Mouse (Mus musculus) forebrain, embryonic 15.5 days (tissue): ENCODE data around the gene Commd6. TPM values are rescaled to one million over a fixed set of nuclear protein-coding genes. Genes with fewer than 3 reads are reported as not detected.
"Not testable (repeated sequence)": the region's sequence is repeated elsewhere in the genome, so short reads cannot be mapped to it uniquely, and the experiment has no call there.

Source experiments
- ATAC-seq: fragments of 200-750 bp; cut with Nextera tagmentation; replicated peaks from 2 replicates; pipeline ENCODE4 v1.8.0; 2017; ENCODE audit warnings: mild to moderate bottlenecking, moderate TSS enrichment, moderate library complexity
- H3K27ac ChIP-seq: fragments of 300-500 bp; sonication (generic); replicated peaks from 2 replicates; pipeline ENCODE4 v1.5.1; 2015; ENCODE audit warnings: mild to moderate bottlenecking, inconsistent platforms
- H3K27me3 ChIP-seq: fragments of 300-500 bp; sonication (generic); 2 replicates; pipeline ENCODE4 v1.6.1; 2015; ENCODE audit warnings: inconsistent platforms
- H3K36me3 ChIP-seq: fragments of 300-500 bp; sonication (generic); 2 replicates; pipeline ENCODE4 v1.6.1; 2015; ENCODE audit warnings: mild to moderate bottlenecking, inconsistent platforms
- H3K4me1 ChIP-seq: fragments of 300-500 bp; sonication (generic); 2 replicates; pipeline ENCODE4 v1.6.1; 2015; ENCODE audit warnings: inconsistent platforms
- H3K4me2 ChIP-seq: fragments of 300-500 bp; sonication (generic); replicated peaks from 2 replicates; pipeline ENCODE4 v1.6.1; 2015; ENCODE audit warnings: mild to moderate bottlenecking, inconsistent platforms
- H3K4me3 ChIP-seq: fragments of 300-500 bp; sonication (generic); 2 replicates; pipeline ENCODE4 v1.5.1; 2015; ENCODE audit warnings: mild to moderate bottlenecking, inconsistent platforms
- H3K9ac ChIP-seq: fragments of 300-500 bp; sonication (generic); replicated peaks from 2 replicates; pipeline ENCODE4 v1.6.1; 2015; ENCODE audit warnings: mild to moderate bottlenecking, inconsistent platforms
- H3K9me3 ChIP-seq: fragments of 300-500 bp; sonication (generic); 2 replicates; pipeline ENCODE4 v1.6.1; 2016; ENCODE audit warnings: inconsistent platforms
- WGBS: fragments of 180-500 bp; shearing (Covaris S2); methylation state at CpG from one replicate; pipeline ENCODE4 v1.1.7; 2015; ENCODE audit warnings: mixed read lengths; 5-methylcytosine and 5-hydroxymethylcytosine counted together
- polyA plus RNA-seq: library from polyadenylated mRNA; unstranded; fragments of >200 nt; fragmentation: Nextera tagmentation; extraction: Ambion mirVana; gene quantifications from 2 replicates; pipeline ENCODE4 v1.2.1, GENCODE M21; 2015

Commd6 gene
- polyA plus RNA-seq, 1 experiment from 2014 or later = 101 TPM

DNA sequence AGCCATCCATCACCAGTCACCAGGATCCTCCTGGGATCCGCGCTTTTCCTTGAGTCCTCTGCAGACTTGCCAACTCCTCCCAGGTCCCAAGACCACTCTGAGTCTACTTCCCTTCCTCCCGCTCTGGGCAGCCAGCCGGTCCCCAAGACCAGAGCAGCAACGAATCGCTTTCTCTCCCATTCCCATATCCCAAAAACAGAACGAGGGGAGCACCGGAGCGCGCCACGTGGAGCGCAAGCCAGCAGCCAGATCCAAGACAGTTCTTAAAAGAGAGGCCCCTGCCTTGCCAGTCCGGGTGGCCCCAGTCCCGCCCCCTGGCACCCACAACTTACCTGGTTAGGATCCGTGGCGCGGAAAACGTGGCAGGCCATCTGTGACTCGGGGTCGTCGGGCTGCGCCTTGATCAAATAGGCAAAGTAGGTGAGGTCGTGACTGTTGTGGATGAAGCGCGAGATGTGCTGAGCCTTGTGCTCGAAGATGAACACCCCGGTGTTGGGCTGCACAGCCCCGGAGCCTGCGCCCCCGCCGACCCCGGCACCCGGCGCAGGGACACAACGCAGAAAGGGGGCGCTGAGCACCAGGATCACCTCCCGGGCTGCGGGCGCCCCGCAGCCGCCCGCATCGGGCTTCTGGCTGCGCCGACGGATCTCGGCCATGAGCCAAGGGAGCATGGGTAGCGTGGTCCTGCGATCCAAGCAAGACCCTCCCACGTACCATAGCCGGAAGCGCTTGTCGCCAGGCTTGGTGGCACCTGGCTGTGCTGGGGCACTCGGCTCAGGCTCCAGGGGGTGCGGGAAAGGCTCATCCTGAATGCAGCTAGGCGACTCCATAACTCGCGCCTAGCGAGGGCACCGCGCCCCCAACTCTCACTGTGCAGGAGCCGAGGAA is 32.6 kb downstream of the Commd6 start:
- H3K27ac ChIP-seq = peak overlapping the region; percentile 54
- under 1% methylated on average over 62 of the region's 62 CpGs for WGBS
- peak; percentile 66 for ATAC-seq

DNA sequence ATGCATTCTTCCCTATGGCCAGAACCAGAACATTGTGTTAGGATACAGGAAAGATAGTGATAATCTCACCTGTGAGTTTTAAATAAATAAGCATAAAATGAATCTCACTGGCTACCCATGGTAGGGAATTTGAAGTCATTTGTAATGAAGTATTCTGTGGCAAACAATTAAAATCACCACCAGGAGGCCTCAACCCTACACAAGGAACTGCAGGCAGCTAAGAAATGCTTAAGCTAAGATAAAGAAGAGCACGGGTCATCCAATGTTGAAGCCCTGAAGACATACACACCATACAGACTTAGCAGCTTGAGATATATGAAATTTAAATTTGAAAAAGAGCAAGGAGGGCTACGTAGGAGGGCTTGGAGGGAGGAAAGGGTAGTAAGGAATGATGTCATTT is 34.6 kb downstream of the Commd6 start:
- no peak for ATAC-seq
- 55% methylated on average over 2 of the region's 2 CpGs for WGBS
- Histone ChIP-seq H3K4me3 (no peak overlapping the region), H3K36me3 (no peaks in the 10 kb centered on the region), H3K4me2 (no peak overlapping the region), H3K9ac (no peak overlapping the region), H3K27ac (no peak overlapping the region), H3K27me3 (no peaks in the 10 kb centered on the region), H3K9me3 (no peaks in the 10 kb centered on the region), H3K4me1 (peaks cover 6% of the 10 kb centered on the region)

More for the DNA sequence above, 32.6 kb downstream of the Commd6 start:
- H3K4me1 ChIP-seq = peaks cover 6% of the 10 kb centered on the region
- no peaks in the 10 kb centered on the region for H3K9me3 ChIP-seq
- no peaks in the 10 kb centered on the region for H3K36me3 ChIP-seq
- H3K4me3 ChIP-seq = peak overlapping the region; percentile 67
- H3K9ac ChIP-seq = peak overlapping the region; percentile 65
- no peaks in the 10 kb centered on the region for H3K27me3 ChIP-seq
- peak overlapping the region; percentile 97 for H3K4me2 ChIP-seq

DNA sequence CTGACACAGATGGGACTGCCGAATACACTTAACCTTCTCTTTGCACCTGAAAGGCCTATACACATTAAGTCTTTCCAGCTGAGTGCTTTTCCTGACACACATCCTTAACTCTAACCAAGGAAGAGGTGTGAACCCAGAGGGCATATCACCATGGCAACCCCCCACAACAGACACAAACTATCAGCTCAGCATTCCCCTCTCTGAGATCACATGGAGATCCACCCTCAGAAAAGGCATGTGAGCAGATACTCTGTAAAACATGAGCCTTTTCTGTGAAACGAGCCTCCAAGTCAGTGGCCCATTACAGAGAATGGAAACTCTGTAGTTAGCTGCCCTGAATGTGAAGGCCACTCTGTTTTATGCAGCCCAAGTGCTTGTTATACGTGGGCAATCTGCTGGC is 37.6 kb downstream of the Commd6 start:
- H3K27ac ChIP-seq = no peak overlapping the region
- no peak overlapping the region for H3K9ac ChIP-seq
- no peak overlapping the region for H3K4me2 ChIP-seq
- no peaks in the 10 kb centered on the region for H3K36me3 ChIP-seq
- no peaks in the 10 kb centered on the region for H3K9me3 ChIP-seq
- no peak for ATAC-seq
- no peak overlapping the region for H3K4me3 ChIP-seq
- H3K4me1 ChIP-seq = peaks cover 6% of the 10 kb centered on the region
- H3K27me3 ChIP-seq = no peaks in the 10 kb centered on the region
- WGBS = 46% methylated on average over 3 of the region's 3 CpGs

DNA sequence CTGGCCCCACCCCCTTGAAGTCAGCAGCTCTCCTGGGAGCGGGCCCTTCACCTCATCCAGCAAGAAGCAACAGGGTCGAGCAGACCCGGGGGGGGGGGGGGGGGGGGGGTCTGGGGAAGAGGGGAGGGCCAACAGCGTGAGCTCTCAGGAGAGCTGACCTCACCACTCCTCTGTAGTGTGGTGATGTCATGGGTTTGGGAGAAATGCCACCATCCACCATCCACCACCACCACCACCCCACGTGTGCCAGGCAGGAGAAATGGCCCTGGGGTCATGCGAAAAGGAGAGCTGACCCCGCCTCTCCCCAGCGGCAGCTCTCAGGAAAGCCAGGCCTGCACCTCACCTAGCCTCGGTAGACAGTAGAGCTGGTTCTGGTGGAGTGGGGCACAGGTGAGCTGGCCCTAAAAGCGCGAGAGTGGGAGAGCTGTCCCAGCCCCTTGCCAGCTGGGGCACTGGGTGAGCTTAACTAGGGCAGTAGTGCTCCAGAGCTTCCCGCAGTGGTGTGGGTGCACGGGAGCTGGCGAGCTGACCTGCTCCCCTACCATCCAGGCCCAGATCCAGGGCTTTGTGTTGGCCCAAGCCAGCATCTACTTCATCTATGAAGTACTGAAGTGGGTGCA is 43.3 kb downstream of the Commd6 start:
- Histone ChIP-seq H3K36me3 (no peaks in the 10 kb centered on the region), H3K27me3 (no peaks in the 10 kb centered on the region), H3K4me2 (no peak overlapping the region), H3K9ac (no peak overlapping the region), H3K27ac (no peak overlapping the region), H3K9me3 (no peaks in the 10 kb centered on the region), H3K4me1 (no peaks in the 10 kb centered on the region), H3K4me3 (no peak overlapping the region)
- no peak; the same call in 1 of the 2 replicates for ATAC-seq
- WGBS = 93% methylated on average over 12 of the region's 14 CpGs

DNA sequence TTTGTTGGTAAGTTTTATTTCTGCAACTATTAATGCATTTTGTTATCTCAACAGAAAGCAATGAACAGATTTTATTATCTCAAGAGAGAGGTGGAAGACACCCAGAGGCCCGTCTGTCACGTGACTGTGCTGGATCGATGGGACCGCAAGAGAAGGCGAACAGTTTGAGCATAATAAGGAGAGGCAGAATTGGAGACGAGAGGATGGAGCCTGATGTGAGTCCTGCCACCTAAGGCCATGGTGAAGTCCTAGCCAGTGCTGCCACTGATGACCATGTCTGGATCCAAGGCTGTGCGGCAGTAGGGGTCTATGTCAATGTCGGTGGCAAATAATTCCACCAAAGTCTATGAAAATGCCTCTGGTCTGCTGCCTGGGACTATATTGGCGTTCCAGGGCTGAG is 43.8 kb downstream of the Commd6 start:
- H3K27ac ChIP-seq = no peak overlapping the region
- H3K4me1 ChIP-seq = no peaks in the 10 kb centered on the region
- 95% methylated on average over 9 of the region's 9 CpGs for WGBS
- no peak overlapping the region for H3K9ac ChIP-seq
- no peaks in the 10 kb centered on the region for H3K27me3 ChIP-seq
- ATAC-seq = no peak
- no peaks in the 10 kb centered on the region for H3K9me3 ChIP-seq
- H3K4me2 ChIP-seq = no peak overlapping the region
- H3K4me3 ChIP-seq = no peak overlapping the region
- H3K36me3 ChIP-seq = no peaks in the 10 kb centered on the region

DNA sequence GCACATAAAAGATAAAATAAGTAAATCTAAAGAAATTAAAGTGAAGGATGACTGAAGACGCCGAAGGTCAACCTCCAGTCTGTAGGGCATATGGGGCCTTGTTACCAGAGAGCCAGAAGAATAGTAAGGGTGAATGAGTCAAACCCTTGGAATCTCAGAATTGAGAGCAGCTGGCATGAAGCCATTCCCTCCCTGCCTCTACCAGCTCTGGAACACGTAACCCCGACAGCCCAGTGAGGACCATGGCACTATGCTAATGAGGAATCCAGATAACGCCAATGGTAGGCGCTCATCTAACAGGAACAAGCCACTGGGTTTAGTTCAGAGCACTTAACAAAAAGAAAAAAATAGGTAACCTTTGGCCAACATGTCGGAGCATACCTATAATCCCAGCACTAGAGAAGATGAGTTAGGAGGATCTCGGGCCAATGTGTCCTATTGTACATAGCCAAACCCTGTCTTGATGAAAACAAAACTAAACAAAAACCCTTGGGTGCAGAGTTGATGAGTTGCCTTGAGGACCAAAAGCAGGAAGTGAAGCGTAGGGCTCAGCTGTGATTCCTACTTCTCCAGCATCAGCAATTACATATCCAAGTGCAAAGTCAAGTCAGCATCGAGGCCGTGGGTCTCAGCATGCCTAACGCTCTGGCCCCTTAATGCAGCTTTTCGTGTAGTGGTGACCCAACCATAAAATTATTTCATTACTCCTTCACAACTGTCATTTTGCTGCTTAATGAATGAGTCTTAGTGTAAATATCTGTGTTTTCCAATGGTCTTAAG is 45.0 kb downstream of the Commd6 start:
- ATAC-seq = no peak
- Histone ChIP-seq H3K27ac (no peak overlapping the region), H3K36me3 (no peaks in the 10 kb centered on the region), H3K4me1 (no peaks in the 10 kb centered on the region), H3K4me2 (no peak overlapping the region), H3K9ac (no peak overlapping the region), H3K27me3 (no peaks in the 10 kb centered on the region), H3K9me3 (no peaks in the 10 kb centered on the region), H3K4me3 (no peak overlapping the region)
- WGBS = 91% methylated on average over 13 of the region's 13 CpGs

DNA sequence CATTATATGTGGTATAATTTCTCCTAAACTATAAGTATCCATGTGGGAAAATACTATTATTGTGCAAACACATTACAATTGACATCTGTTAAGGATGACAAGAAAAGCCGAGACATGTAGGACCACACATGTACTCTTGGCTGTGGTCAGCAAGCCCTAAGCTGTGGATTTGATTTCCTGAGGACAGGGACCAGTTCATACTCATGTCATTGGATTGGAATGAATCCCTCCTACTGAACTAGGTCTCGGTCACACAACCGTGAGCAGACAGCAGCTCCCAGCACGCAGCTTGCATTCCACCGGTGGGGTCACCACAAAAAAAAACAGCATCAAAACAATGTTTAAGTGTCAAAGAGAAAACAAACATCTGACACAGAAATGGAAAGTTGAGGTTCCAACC is 46.5 kb downstream of the Commd6 start:
- Histone ChIP-seq H3K27ac (no peak overlapping the region), H3K4me1 (no peaks in the 10 kb centered on the region), H3K27me3 (no peaks in the 10 kb centered on the region), H3K36me3 (no peaks in the 10 kb centered on the region), H3K4me3 (no peak overlapping the region), H3K9ac (no peak overlapping the region), H3K9me3 (peaks cover 2% of the 10 kb centered on the region; the same call in 1 of the 2 replicates), H3K4me2 (no peak overlapping the region)
- WGBS = 87% methylated on average over 5 of the region's 5 CpGs
- ATAC-seq = no peak

DNA sequence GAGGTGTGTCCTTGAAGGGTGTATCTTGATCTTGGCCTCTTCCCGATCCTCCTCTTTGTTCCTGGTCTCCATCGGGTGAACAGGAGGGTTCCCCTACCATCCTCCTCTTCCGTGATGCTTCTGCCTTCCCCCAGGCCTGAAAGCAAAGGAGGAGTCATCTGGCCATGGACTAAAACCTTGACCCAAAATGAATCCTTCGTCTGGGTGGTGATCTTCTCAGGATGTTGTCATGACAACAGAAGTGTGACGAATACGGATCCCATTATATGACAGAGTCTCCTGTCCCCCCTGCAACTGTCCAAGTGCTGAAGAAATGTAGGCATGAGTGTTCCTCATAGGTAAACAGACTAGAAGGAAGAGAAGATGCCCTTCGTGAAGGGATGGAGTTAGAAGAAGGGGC is 47.1 kb downstream of the Commd6 start:
- Histone ChIP-seq H3K4me1 (no peaks in the 10 kb centered on the region), H3K27ac (no peak overlapping the region), H3K27me3 (no peaks in the 10 kb centered on the region), H3K4me2 (no peak overlapping the region), H3K36me3 (no peaks in the 10 kb centered on the region), H3K4me3 (no peak overlapping the region), H3K9ac (no peak overlapping the region), H3K9me3 (peaks cover 2% of the 10 kb centered on the region; the same call in 1 of the 2 replicates)
- WGBS = 87% methylated on average over 7 of the region's 7 CpGs
- ATAC-seq = no peak

DNA sequence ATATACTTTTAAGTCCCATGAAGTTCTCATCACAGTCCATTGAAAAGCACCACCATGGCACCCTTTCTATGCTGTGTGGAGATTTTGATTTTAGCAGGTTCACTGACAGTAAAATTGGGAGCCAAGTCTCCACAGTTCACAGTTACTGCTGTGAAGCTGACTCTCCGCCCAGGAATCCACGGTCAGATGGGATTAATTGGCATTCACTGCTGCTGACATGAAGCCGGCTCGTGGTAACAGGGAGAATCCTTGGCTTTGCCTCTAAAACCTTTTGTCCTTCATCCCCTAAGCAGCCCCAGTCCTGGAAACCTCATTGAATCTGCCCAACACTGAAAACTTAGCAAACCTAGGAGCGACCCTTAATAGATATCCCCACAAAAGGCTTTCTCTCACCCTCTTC is 49.4 kb downstream of the Commd6 start:
- Histone ChIP-seq H3K4me1 (no peaks in the 10 kb centered on the region), H3K9me3 (peaks cover 2% of the 10 kb centered on the region; the same call in 1 of the 2 replicates), H3K36me3 (no peaks in the 10 kb centered on the region), H3K4me2 (no peak overlapping the region), H3K9ac (no peak overlapping the region), H3K27me3 (no peaks in the 10 kb centered on the region), H3K27ac (no peak overlapping the region), H3K4me3 (no peak overlapping the region)
- WGBS = 50% methylated on average over 5 of the region's 5 CpGs
- no peak for ATAC-seq

DNA sequence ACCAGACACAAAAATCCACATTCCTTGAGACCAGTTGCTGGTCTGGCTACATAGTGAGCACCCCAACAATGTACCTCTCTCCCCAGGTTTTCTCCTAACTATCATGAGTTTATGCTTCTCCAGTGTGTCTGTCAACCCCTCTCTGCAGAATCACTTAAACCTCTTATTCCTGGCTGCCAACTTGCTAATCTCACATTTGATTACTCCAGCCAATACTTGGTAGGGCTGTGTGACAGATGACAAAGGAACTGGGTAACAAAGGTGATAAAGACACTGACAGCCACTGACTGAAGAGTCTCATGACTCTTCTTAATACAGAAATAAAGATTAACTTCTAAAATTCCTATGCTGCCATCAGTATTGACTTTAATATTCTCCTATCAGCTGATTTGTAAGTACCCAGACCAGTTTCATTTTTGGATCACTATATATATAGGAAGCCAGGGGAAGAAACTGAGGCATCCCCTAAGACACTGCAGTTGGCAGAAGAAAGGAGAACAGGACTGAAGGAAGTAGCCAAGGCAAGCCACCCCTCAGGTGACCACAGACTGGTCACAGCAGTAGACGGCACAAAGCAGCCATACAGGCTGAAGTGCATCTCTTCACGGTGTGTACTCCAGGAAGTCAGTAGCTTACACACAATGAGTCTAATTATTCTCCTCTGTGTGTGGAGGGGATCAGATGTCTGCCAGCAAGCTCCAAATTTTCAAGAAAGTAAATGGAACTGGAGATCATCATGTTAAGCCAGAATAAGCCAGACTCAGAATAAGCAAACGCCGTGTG is 52.1 kb downstream of the Commd6 start:
- not testable (repeated sequence) for H3K4me3 ChIP-seq, H3K9me3 ChIP-seq, ATAC-seq, H3K27me3 ChIP-seq, H3K9ac ChIP-seq, H3K4me2 ChIP-seq, H3K27ac ChIP-seq, H3K4me1 ChIP-seq, H3K36me3 ChIP-seq
- WGBS = 73% methylated on average over 3 of the region's 4 CpGs

DNA sequence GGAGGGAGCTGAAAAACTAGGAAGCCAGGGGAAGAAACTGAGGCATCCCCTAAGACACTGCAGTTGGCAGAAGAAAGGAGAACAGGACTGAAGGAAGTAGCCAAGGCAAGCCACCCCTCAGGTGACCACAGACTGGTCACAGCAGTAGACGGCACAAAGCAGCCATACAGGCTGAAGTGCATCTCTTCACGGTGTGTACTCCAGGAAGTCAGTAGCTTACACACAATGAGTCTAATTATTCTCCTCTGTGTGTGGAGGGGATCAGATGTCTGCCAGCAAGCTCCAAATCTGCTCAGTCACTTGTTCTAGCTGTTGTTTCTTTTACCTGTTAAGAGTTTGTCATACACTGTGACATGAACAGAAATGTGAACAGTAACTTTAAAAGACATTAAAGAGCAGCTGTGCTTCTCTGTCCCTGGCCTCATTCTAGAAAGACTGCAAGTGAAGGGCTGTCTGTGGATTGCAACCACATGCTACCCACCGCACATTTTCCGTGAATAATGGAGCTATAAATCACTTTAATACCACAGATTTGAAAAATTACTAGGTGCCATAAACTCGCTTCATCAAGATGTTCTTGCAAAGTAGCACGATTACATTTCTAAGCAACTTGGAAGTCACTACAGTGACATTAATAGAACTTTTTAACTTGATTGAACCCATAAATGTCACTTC is 53.0 kb downstream of the Commd6 start:
- H3K4me2 ChIP-seq, H3K4me1 ChIP-seq, H3K4me3 ChIP-seq, ATAC-seq, H3K9ac ChIP-seq, H3K36me3 ChIP-seq, H3K27ac ChIP-seq, H3K27me3 ChIP-seq, H3K9me3 ChIP-seq: not testable (repeated sequence)
- 69% methylated on average over 5 of the region's 6 CpGs for WGBS
